Mouse (Mus musculus): ENCODE results near the gene Nol4l. TPM values are rescaled to one million over a fixed set of nuclear protein-coding genes. Genes with fewer than 3 reads are reported as not detected.

Gene Nol4l
- polyA plus RNA-seq, 1 experiment: 10.6 TPM

- Histone ChIP-seq H3K9me3 (no peaks in the 10 kb centered on the region), H3K4me1 (peaks cover 92% of the 10 kb centered on the region), H3K4me3 (replicated peaks) (no peak overlapping the region), H3K36me3 (replicated peaks; ENCODE audit: low read length) (peaks cover 66% of the 10 kb centered on the region), H3K27me3 (replicated peaks) (no peaks in the 10 kb centered on the region)
- no peak for TF ChIP-seq GATA1 (IDR thresholded peaks at IDR 0.05; ENCODE audit: borderline replicate concordance, low read length)
- TF ChIP-seq FLI1 (IDR thresholded peaks at IDR 0.05; ENCODE audit: low read length): no peak
Measured at GRCm38 (mm10) chr2:153442720-153443119, 87.1 kb downstream of the Nol4l start.

- no peaks in the 10 kb centered on the region for H3K27me3 ChIP-seq (replicated peaks)
- peaks cover 92% of the 10 kb centered on the region for H3K4me1 ChIP-seq
- H3K9me3 ChIP-seq: no peaks in the 10 kb centered on the region
Measured at GRCm38 (mm10) chr2:153441228-153441627, 88.5 kb downstream of the Nol4l start.

GRCm38 (mm10) chr2:153440755-153441154 is 89.0 kb downstream of the Nol4l start:
- H3K36me3 ChIP-seq (replicated peaks; ENCODE audit: low read length): peaks cover 72% of the 10 kb centered on the region
- H3K4me1 ChIP-seq: peaks cover 92% of the 10 kb centered on the region
- H3K4me3 ChIP-seq (replicated peaks): no peak overlapping the region
- no peaks in the 10 kb centered on the region for H3K27me3 ChIP-seq (replicated peaks)
- TF ChIP-seq FLI1 (IDR thresholded peaks at IDR 0.05; ENCODE audit: low read length): no peak
- TF ChIP-seq GATA1 (IDR thresholded peaks at IDR 0.05; ENCODE audit: borderline replicate concordance, low read length): no peak
- no peaks in the 10 kb centered on the region for H3K9me3 ChIP-seq

More at GRCm38 (mm10) chr2:153441228-153441627, 88.5 kb downstream of the Nol4l start:
- Histone ChIP-seq H3K36me3 (replicated peaks; ENCODE audit: low read length) (peaks cover 68% of the 10 kb centered on the region), H3K4me3 (replicated peaks) (no peak overlapping the region)
- TF ChIP-seq FLI1 (IDR thresholded peaks at IDR 0.05; ENCODE audit: low read length) (no peak), GATA1 (IDR thresholded peaks at IDR 0.05; ENCODE audit: borderline replicate concordance, low read length) (no peak)

- H3K36me3 ChIP-seq (replicated peaks; ENCODE audit: low read length): peaks cover 93% of the 10 kb centered on the region
- TF ChIP-seq GATA1 (IDR thresholded peaks at IDR 0.05; ENCODE audit: borderline replicate concordance, low read length) (no peak), FLI1 (IDR thresholded peaks at IDR 0.05; ENCODE audit: low read length) (no peak)
- H3K4me1 ChIP-seq: peaks cover 95% of the 10 kb centered on the region
- no peaks in the 10 kb centered on the region for H3K27me3 ChIP-seq (replicated peaks)
- peak overlapping the region; percentile 66 for H3K4me3 ChIP-seq (replicated peaks)
- H3K9me3 ChIP-seq: no peaks in the 10 kb centered on the region
Measured at GRCm38 (mm10) chr2:153437306-153437659, 92.5 kb downstream of the Nol4l start.

- TF ChIP-seq GATA1 (IDR thresholded peaks at IDR 0.05; ENCODE audit: borderline replicate concordance, low read length): no peak
- no peak for TF ChIP-seq FLI1 (IDR thresholded peaks at IDR 0.05; ENCODE audit: low read length)
- Histone ChIP-seq H3K4me1 (peaks cover 95% of the 10 kb centered on the region), H3K4me3 (replicated peaks) (no peak overlapping the region), H3K27me3 (replicated peaks) (no peaks in the 10 kb centered on the region), H3K36me3 (replicated peaks; ENCODE audit: low read length) (peaks cover 93% of the 10 kb centered on the region), H3K9me3 (no peaks in the 10 kb centered on the region)
Measured at GRCm38 (mm10) chr2:153436641-153437305, 93.0 kb downstream of the Nol4l start.

- Histone ChIP-seq H3K9me3 (no peaks in the 10 kb centered on the region), H3K36me3 (replicated peaks; ENCODE audit: low read length) (peaks cover 94% of the 10 kb centered on the region), H3K27me3 (replicated peaks) (no peaks in the 10 kb centered on the region), H3K4me1 (peaks cover 95% of the 10 kb centered on the region), H3K4me3 (replicated peaks) (no peak overlapping the region)
- TF ChIP-seq GATA1 (IDR thresholded peaks at IDR 0.05; ENCODE audit: borderline replicate concordance, low read length): no peak
- TF ChIP-seq FLI1 (IDR thresholded peaks at IDR 0.05; ENCODE audit: low read length): no peak
Measured at GRCm38 (mm10) chr2:153434880-153435831, 94.6 kb downstream of the Nol4l start.

GRCm38 (mm10) chr2:153433859-153434258 is 95.9 kb downstream of the Nol4l start:
- H3K9me3 ChIP-seq: no peaks in the 10 kb centered on the region
- H3K4me3 ChIP-seq (replicated peaks): no peak overlapping the region
- no peak for TF ChIP-seq FLI1 (IDR thresholded peaks at IDR 0.05; ENCODE audit: low read length)
- TF ChIP-seq GATA1 (IDR thresholded peaks at IDR 0.05; ENCODE audit: borderline replicate concordance, low read length): no peak
- H3K4me1 ChIP-seq: peaks cover 100% of the 10 kb centered on the region
- no peaks in the 10 kb centered on the region for H3K27me3 ChIP-seq (replicated peaks)
- H3K36me3 ChIP-seq (replicated peaks; ENCODE audit: low read length): peaks cover 100% of the 10 kb centered on the region

- peaks cover 100% of the 10 kb centered on the region for H3K4me1 ChIP-seq
- TF ChIP-seq GATA1 (IDR thresholded peaks at IDR 0.05; ENCODE audit: borderline replicate concordance, low read length) (no peak), FLI1 (IDR thresholded peaks at IDR 0.05; ENCODE audit: low read length) (no peak)
- peaks cover 100% of the 10 kb centered on the region for H3K36me3 ChIP-seq (replicated peaks; ENCODE audit: low read length)
- H3K27me3 ChIP-seq (replicated peaks): no peaks in the 10 kb centered on the region
- H3K4me3 ChIP-seq (replicated peaks): no peak overlapping the region
- H3K9me3 ChIP-seq: no peaks in the 10 kb centered on the region
Measured at GRCm38 (mm10) chr2:153432492-153432891, 97.3 kb downstream of the Nol4l start.

- TF ChIP-seq GATA1 (IDR thresholded peaks at IDR 0.05; ENCODE audit: borderline replicate concordance, low read length): no peak
- TF ChIP-seq FLI1 (IDR thresholded peaks at IDR 0.05; ENCODE audit: low read length): no peak
- Histone ChIP-seq H3K27me3 (replicated peaks) (no peaks in the 10 kb centered on the region), H3K9me3 (no peaks in the 10 kb centered on the region), H3K36me3 (replicated peaks; ENCODE audit: low read length) (peaks cover 96% of the 10 kb centered on the region), H3K4me3 (replicated peaks) (no peak overlapping the region), H3K4me1 (peaks cover 97% of the 10 kb centered on the region)
Measured at GRCm38 (mm10) chr2:153430571-153430970, 99.2 kb downstream of the Nol4l start.

- H3K36me3 ChIP-seq (replicated peaks; ENCODE audit: low read length): peaks cover 96% of the 10 kb centered on the region
- no peaks in the 10 kb centered on the region for H3K27me3 ChIP-seq (replicated peaks)
- no peak for TF ChIP-seq GATA1 (IDR thresholded peaks at IDR 0.05; ENCODE audit: borderline replicate concordance, low read length)
- peaks cover 92% of the 10 kb centered on the region for H3K4me1 ChIP-seq
- H3K4me3 ChIP-seq (replicated peaks): no peak overlapping the region
- H3K9me3 ChIP-seq: no peaks in the 10 kb centered on the region
Measured at GRCm38 (mm10) chr2:153428485-153428884, 101.3 kb downstream of the Nol4l start.

Measured in megakaryocyte, embryonic 14.5 days (primary cell).